Mouse (Mus musculus) G1E-ER4 (cell line): ENCODE data around the gene Gse1. TPM values are rescaled to one million over a fixed set of nuclear protein-coding genes. Genes with fewer than 3 reads are reported as not detected.

Experiments
- GATA1 ChIP-seq: IDR thresholded peaks from one replicate; pipeline ENCODE4 v1.8.0; 2012; ENCODE audit warnings: low read length, inconsistent platforms
- polyA plus RNA-seq: library from polyadenylated mRNA; stranded (reverse); fragments of >175 nt; gene quantifications from 2 replicates; pipeline ENCODE4 v1.2.3, GENCODE M21; 2012

The Gse1 gene
- polyA plus RNA-seq, 1 experiment: 139 TPM

- no peak for TF ChIP-seq GATA1
Observed at GRCm38 (mm10) chr8:120528332-120528731, 300.1 kb downstream of the Gse1 start.

DNA sequence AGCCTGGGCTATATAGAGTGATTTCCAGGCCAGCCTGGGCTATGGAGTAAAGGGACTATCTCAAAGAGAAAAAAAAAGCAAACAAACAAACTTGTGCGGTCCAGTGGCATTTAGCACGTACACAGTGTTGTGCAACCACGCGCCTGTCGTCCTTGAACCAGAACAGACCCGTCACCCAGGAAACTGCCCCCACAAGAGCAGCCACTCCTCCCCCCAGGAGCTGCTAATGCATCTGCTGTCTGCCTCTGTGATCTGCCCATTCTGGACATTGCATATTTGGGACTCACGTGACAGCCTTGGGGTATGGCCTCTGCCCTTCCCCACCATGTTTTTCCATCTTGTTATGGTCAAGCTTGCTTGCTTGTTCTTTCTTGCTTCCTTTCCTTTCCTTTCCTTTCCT lies 301.0 kb downstream of the Gse1 start:
- TF ChIP-seq GATA1: no peak

- TF ChIP-seq GATA1: no peak
Observed at GRCm38 (mm10) chr8:120530954-120531656, 302.8 kb downstream of the Gse1 start.

DNA sequence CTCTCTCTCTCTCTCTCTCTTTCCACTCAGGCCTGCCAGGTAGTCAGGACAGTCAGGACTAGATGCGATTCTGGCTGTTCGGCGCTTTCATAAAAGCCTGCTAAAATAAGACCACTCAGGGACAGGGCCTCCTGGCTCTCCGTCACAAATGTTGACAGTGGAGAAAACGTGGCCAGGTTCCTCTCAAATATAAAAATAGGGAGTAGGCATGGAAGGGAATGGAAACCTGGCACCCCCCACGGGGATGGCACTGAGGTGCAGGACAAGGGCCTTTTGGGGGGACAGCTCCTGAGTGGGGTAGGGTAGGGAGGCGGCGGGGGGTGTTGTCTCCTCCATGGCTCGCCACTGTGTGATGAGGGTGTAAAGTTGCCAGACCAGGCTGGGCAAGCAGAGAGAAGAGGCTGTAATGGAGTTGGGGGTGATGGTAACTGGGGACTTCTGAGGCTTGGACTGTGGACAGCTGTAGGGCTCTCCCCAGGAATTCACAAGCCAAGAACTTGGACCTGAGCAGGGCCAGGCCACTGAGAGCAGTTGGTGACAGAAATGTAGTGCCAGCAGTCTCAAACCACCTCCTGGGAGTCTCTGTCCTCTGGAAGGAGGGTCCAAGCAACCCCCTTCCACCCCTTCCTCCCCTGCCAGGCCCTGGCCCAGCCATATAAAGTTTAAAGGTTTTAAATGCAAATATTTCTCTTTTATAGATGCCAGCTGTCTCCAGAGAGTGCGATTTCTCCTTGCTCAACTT lies 303.7 kb downstream of the Gse1 start:
- no peak for TF ChIP-seq GATA1

DNA sequence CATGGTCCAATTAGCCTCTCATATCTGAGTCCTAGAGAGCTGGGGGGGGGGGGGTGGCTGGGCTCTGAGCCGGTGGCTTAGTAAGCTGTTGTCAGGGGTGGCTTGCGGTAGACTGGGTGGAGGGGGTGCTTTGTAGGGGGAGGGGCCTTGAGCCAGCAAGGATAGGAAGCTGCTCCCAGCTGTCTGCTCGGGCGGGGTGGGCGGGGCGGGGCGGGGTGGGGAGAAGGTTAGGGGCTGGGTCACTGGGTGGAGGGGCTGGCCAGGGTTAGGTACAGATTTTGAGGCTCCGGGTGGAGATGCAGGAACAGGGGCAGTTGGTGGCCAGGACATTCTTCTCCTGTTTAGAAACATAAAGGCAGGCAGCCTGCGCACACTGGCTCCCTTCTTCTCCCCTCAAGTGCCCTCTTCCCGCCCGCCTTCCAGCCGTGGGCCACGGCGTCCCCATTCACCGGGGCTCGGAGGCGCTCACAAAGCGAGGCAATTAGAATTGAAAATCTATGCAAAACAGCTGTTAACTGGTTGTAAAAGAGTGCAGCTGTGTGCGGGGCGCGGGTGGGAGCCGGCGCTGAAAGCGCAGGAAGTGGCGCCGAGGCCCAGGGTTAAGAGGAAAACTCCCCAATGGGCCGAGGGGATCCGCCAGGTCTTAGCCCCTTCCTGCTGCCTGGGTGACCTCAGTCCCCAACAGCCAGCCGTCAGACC lies 304.4 kb downstream of the Gse1 start:
- no peak for TF ChIP-seq GATA1

- no peak for TF ChIP-seq GATA1
Observed at GRCm38 (mm10) chr8:120533380-120533779, 305.1 kb downstream of the Gse1 start.

GRCm38 (mm10) chr8:120534080-120534479 lies 305.8 kb downstream of the Gse1 start:
- no peak for TF ChIP-seq GATA1

- TF ChIP-seq GATA1: no peak
Observed at GRCm38 (mm10) chr8:120534504-120535368, 306.5 kb downstream of the Gse1 start.

DNA sequence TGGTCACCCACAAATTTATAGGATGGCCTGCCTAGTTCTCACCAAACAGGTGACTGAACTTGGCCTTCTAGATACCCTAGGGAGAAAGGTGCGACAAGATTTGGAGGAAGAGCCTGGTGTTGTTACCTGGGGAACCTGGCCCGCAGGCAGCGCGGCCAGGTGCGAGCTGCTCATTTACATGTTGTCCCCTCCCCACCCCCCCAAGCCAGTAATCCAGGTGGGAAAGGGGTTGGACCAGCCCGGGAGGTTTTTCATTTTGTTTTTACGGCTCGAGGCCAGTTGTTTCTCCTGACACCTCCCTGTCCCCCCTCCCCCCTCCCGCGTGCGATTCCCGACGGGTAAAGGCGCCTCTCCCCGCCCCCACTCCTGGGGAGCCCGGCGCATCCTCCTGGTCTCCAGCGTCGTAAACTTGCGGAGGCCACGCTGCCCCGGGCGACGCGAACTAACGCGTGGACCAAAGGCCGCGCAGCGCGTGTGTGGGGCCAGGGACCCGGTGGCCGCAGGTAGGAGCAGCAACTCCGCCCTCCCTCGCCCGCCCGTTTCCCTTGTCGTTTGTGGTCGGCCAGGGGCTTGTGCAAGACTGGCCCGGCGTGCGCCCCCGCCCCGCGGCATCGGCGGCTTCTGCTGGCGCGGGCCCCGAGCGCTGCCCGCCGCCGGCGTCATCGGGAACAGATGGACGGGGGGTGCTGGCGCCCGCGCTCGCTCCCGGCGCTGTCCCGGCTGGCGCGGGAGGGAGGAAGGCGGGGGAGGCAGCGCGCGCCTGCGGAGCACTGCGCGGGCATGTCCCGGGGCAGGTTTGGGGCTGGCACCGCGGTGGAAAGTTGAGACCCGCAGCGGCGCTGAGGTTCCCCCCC lies 307.4 kb downstream of the Gse1 start:
- no peak for TF ChIP-seq GATA1

DNA sequence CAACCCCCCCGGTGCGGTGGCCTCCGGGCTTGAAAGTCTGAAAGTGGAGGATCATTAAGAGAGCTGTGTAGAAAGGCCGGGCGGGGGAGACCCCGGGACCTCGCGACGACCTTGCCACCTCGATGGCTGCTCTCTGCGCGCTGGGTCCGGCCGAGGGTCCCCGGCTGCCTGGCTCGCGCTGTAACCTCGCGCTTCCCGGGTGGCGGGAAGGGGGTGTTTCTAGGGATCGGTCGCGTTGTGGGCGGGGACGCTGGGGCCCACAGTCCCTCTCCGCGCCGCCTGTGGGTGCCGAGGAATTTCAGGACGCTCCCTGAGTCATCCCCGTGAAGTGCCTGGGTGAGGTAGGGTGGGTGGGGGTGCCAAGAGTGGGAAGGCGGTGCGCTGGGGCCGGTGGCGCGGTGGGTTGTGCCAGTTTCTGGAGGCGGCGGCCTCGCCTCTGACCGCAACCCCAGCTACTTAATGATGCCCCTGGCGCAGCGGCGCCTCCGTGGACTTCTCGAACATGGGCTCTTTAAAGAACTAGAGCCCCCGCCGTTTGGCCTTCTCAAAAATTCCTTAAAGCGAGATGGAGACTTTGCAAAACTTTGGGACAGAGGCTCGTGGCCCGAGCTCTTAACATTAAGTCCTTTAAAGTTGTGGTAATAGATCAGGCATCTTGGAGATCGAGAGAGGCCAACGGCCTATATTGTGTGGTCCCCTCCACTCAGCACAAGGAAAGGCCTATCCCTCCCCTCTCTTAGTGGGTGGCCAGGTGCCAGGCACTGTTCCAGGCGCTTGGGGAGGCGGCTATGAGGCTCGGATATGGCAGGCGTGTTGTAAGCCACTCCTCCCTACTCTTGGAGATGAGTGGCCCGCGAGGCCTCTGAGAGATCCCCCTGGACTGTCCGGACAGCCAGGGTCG lies 308.3 kb downstream of the Gse1 start:
- TF ChIP-seq GATA1: no peak

DNA sequence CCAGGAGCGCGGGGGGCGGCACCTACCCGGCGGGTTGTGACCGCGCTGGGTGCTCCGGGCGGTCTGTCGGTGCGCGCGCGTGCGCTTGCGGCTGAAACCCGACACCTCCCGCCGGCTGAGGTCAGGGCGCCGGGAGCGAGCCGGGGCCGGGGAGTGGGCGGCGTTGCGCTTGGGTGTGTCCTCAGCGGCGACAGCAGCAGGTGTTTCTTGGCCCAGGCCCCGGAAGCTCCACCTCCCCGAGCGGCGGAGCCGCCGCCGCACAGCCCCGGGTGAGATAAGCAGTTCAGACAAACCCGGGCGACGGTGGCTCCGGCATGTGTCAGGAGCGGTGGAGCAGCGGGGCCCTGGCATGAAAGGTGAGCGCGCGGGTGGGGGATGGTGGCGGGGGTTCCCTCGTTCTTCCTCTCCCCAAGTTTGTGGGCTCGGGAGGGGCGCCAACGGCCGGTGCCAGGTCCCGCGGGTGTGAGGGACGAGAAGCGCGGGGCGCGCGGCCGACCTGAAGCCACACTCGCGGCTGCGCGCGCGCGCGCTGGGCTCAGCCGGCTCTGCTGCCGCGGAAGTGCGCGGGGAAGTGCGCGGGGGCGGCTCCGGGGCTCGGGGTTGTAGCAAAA lies 309.1 kb downstream of the Gse1 start:
- TF ChIP-seq GATA1: no peak

DNA sequence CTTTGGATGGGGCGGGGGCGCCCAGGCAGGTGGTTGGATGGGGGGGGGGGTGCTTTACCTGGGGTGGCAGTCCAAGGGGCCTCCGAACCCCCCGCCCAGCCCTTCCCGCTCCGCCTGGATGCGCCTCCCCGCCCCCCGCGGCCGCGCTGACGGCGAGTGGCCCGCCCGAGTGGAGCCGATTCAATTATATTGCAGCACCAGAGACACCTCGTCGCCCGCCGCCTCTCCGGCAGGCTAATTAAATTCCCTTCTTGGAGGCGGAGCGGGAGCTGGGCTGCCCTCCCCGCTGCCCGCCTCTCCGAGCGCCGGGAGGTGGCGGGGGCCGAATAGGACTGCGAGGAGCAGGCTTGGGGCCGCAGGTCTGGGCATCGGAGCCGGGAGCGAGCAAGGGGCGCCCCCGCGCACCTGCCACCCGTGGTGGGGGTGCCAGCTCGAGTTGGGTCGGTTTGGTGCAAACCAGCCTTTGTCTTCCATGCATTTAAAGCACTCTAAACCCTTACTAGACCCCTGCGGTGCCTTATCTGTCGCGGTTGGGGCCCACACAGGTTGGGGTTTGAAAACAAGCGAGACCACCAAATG lies 309.7 kb downstream of the Gse1 start:
- TF ChIP-seq GATA1: no peak

GRCm38 (mm10) chr8:120538397-120539240 lies 310.4 kb downstream of the Gse1 start:
- no peak for TF ChIP-seq GATA1
